Mouse (Mus musculus) ES-E14 (cell line): ENCODE data around the gene Gnmt. TPM values are rescaled to one million over a fixed set of nuclear protein-coding genes. Genes with fewer than 3 reads are reported as not detected.

ENCODE experiments used
- DNase-seq: peaks from one replicate; pipeline ENCODE4 v3.0.0-alpha.2; 2013; ENCODE audit warnings: low read depth, low spot score
- H3K27ac ChIP-seq: 2 replicates; pipeline ENCODE4 v1.5.1; 2012; ENCODE audit warnings: low read depth, mild to moderate bottlenecking, low read length, moderate library complexity, mixed read lengths; ENCODE audit not compliant: poor library complexity, insufficient read depth, severe bottlenecking
- H3K36me3 ChIP-seq: 2 replicates; pipeline ENCODE4 v1.6.1; 2012; ENCODE audit warnings: mild to moderate bottlenecking, low read length, moderate library complexity, mixed read lengths; ENCODE audit not compliant: control insufficient read depth, poor library complexity, insufficient read depth, severe bottlenecking
- H3K4me1 ChIP-seq, 2 experiments: fragments of 150-350 bp in 1 of 2; sonication (generic) in 1 of 2; 2 replicates each; pipeline ENCODE4 v1.6.1; 2012; ENCODE audit warnings: low read length in 2 of 2, mild to moderate bottlenecking in 1 of 2, mixed read lengths in 1 of 2; ENCODE audit not compliant: control insufficient read depth in 2 of 2, insufficient read depth in 2 of 2, poor library complexity in 1 of 2
- H3K4me3 ChIP-seq, 2 experiments: fragments of 150-350 bp in 1 of 2; sonication (generic) in 1 of 2; 2 replicates each; pipeline ENCODE4 v1.5.1; 2012; ENCODE audit warnings: low read length in 2 of 2, low read depth in 1 of 2, mild to moderate bottlenecking in 1 of 2, mixed read lengths in 1 of 2; ENCODE audit not compliant: insufficient read depth in 1 of 2, poor library complexity in 1 of 2, severe bottlenecking in 1 of 2
- H3K9ac ChIP-seq: 2 replicates; pipeline ENCODE4 v1.6.1; 2012; ENCODE audit warnings: low read depth, mild to moderate bottlenecking, low read length, mixed read lengths; ENCODE audit not compliant: poor library complexity, insufficient read depth, severe bottlenecking
- H3K9me3 ChIP-seq: fragments of 150-350 bp; sonication (generic); 2 replicates; pipeline ENCODE4 v1.6.1; 2012; ENCODE audit warnings: low read depth, mild to moderate bottlenecking, low read length; ENCODE audit not compliant: control insufficient read depth, insufficient read depth
- CHD2 ChIP-seq: IDR thresholded peaks from 2 replicates; pipeline ENCODE4 v1.6.1; 2014; ENCODE audit warnings: mild to moderate bottlenecking, low read depth, low read length, inconsistent platforms
- HCFC1 ChIP-seq: IDR thresholded peaks from 2 replicates; pipeline ENCODE4 v1.6.1; 2012; ENCODE audit warnings: low read length, inconsistent platforms, borderline replicate concordance; ENCODE audit not compliant: insufficient read depth
- MAFK ChIP-seq: IDR thresholded peaks from 2 replicates; pipeline ENCODE4 v1.6.1; 2014; ENCODE audit warnings: mild to moderate bottlenecking, low read depth, low read length, inconsistent platforms; ENCODE audit not compliant: insufficient read depth
- ZC3H11A ChIP-seq: IDR thresholded peaks from 2 replicates; pipeline ENCODE4 v1.6.1; 2012; ENCODE audit warnings: low read depth, mild to moderate bottlenecking, inconsistent platforms, low read length, borderline replicate concordance
- ZNF384 ChIP-seq: IDR thresholded peaks from 2 replicates; pipeline ENCODE4 v1.6.1; 2012; ENCODE audit warnings: low read depth, low read length, inconsistent platforms
- in situ Hi-C, 2 experiments: fragments of 600-800 bp; cut with MboI; formaldehyde crosslinking; loops; one replicate each; pipeline ENCODE4 v1.15.1; 2025; ENCODE audit warnings: low sequenced_read_pairs in 2 of 2, inconsistent platforms in 1 of 2; ENCODE audit not compliant: unreplicated experiment in 2 of 2
- total RNA-seq: library from RNA; depleted of rRNA; stranded (reverse); fragments of 300-350 nt; gene quantifications from 2 replicates; pipeline ENCODE4 v1.2.3, GENCODE M21; 2012

The Gnmt gene
- total RNA-seq, 1 experiment, result 1.2 TPM

GRCm38 (mm10) chr17:46701489-46701888, 27.5 kb downstream of the Gnmt start:
- Histone ChIP-seq H3K4me3 (no peak overlapping the region), H3K36me3 (peaks cover 11% of the 10 kb centered on the region; the same call in 1 of the 2 replicates), H3K9ac (no peak overlapping the region), H3K9me3 (no peaks in the 10 kb centered on the region), H3K4me1 (peaks cover 9 to 12% of the 10 kb centered on the region in 2 experiments), H3K27ac (no peak overlapping the region)
- in situ Hi-C loops, result no loop called here
- no peak for TF ChIP-seq HCFC1
- no peak for TF ChIP-seq MAFK
- no peak for TF ChIP-seq ZC3H11A
- TF ChIP-seq ZNF384, result no peak
- no peak for TF ChIP-seq CHD2
- DNase-seq, result no peak

DNA sequence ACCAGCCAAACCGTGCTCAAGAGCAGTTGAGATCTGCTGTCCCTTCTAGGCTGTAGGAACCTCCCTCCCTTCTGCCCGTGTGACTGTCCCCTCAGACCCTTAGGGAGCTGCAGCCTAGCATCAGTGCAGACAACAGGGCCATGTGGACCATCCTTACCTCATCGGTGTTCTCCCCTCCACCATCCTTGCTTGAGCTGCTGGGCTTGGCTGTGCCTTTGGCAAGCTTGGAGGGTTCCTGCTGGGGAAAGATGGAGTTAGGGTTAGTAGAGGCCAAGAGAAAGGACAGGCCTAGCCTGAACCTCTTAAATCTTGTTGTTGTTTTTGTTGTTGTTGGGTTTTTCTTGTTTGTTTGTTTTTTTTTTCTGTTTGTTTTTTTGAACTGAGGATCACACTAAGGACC, 29.1 kb downstream of the Gnmt start:
- Histone ChIP-seq H3K4me3 (no peak overlapping the region), H3K4me1 (peaks cover 7 to 12% of the 10 kb centered on the region in 2 experiments; a peak in 3 of 4 replicates), H3K9me3 (no peaks in the 10 kb centered on the region), H3K36me3 (peaks cover 13% of the 10 kb centered on the region; the same call in 1 of the 2 replicates), H3K9ac (no peak overlapping the region), H3K27ac (no peak overlapping the region)
- no peak for TF ChIP-seq CHD2
- TF ChIP-seq HCFC1, result no peak
- no peak for TF ChIP-seq MAFK
- no peak for TF ChIP-seq ZNF384
- TF ChIP-seq ZC3H11A, result no peak
- in situ Hi-C loops, result no loop called here
- no peak for DNase-seq

- Histone ChIP-seq H3K27ac (no peak overlapping the region), H3K9me3 (no peaks in the 10 kb centered on the region), H3K4me3 (no peak overlapping the region), H3K36me3 (peaks cover 13% of the 10 kb centered on the region; the same call in 1 of the 2 replicates), H3K4me1 (peaks cover 7 to 12% of the 10 kb centered on the region in 2 experiments; a peak in 3 of 4 replicates), H3K9ac (no peak overlapping the region)
- in situ Hi-C loops, result no loop called here
- no peak for DNase-seq
- TF ChIP-seq ZNF384 (no peak), HCFC1 (no peak), ZC3H11A (no peak), CHD2 (no peak), MAFK (no peak)
These were observed 29.7 kb downstream of the Gnmt start for GRCm38 (mm10) chr17:46699245-46699644.

DNA sequence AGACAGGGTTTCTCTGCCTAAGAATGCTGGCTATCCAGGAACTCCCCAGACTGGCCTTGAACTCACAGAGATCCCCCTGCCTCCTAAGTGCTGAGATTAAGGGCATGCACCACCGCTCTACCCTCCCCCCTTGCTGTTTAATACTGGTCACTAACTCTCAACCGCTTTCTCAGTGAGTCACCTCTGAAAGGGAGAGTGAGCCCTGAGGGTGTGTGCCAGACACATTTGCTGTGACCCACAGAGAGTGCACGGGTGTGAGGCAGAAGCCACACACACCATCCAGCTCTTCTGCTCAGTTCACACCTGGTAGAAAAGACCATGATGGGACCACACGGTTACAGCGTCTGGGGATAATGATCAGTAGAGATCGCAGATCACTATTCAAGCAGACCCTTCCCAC, 30.5 kb downstream of the Gnmt start:
- peaks cover 2 to 9% of the 10 kb centered on the region in 2 experiments; a peak in 3 of 4 replicates for H3K4me1 ChIP-seq
- H3K9ac ChIP-seq, result no peak overlapping the region
- DNase-seq, result no peak
- peaks cover 13% of the 10 kb centered on the region; the same call in 1 of the 2 replicates for H3K36me3 ChIP-seq
- H3K27ac ChIP-seq, result no peak overlapping the region
- in situ Hi-C loops, result no loop called here
- no peak overlapping the region for H3K4me3 ChIP-seq
- H3K9me3 ChIP-seq, result no peaks in the 10 kb centered on the region
- no peak for TF ChIP-seq CHD2
- TF ChIP-seq ZNF384, result no peak
- no peak for TF ChIP-seq ZC3H11A
- TF ChIP-seq MAFK, result no peak
- no peak for TF ChIP-seq HCFC1

DNA sequence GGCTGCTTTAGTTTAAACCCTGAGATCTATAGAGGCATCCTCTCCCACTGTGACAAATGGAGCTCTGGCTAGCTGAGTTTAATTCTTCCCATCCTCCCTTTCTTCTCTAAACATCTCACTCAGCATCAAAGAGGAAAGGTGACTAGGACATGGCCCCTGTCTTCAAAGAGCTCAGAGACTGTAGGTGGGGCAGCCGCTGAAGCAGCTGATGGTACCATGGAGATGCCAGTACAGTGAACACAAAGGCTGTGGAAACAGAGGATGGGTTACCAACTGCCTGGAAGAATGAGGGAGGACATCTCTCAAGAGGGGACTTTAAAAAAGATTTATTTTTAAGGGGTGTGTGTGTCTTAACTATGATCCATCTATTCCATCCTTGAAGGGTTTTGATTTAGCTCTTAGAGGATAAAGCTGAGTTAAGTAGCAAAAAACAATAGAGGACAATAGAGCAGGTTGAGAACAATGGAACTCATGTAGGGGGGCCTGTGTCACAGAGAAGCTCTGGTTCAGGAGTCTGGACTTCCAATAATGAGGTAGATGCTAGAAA, 34.4 kb downstream of the Gnmt start:
- peaks cover 9% of the 10 kb centered on the region; the same call in 1 of the 2 replicates for H3K36me3 ChIP-seq
- no peaks in the 10 kb centered on the region for H3K9me3 ChIP-seq
- H3K27ac ChIP-seq, result no peak overlapping the region
- H3K4me3 ChIP-seq, result no peak overlapping the region
- in situ Hi-C loops, result no loop called here
- no peak for DNase-seq
- no peak overlapping the region for H3K9ac ChIP-seq
- TF ChIP-seq ZC3H11A (no peak), CHD2 (no peak), ZNF384 (no peak), HCFC1 (no peak), MAFK (no peak)
- 0 out of 4 replicates have a peak, but pooled peaks cover 0 to 2% of the 10 kb centered on the region in 2 experiments for H3K4me1 ChIP-seq
